Mouse (Mus musculus) heart, embryonic 12.5 days (tissue): Measurements from ENCODE around the gene Rpl35. TPM values are rescaled to one million over a fixed set of nuclear protein-coding genes. Genes with fewer than 3 reads are reported as not detected.

Experiments
- ATAC-seq: fragments of 200-750 bp; cut with Nextera tagmentation; 2 replicates; pipeline ENCODE4 v1.8.0; 2017; ENCODE audit warnings: moderate TSS enrichment, moderate library complexity; ENCODE audit not compliant: insufficient number of reproducible peaks, low FRiP score
- H3K27ac ChIP-seq: fragments of 300-500 bp; sonication (generic); 2 replicates; pipeline ENCODE4 v1.5.1; 2016; ENCODE audit warnings: mild to moderate bottlenecking, moderate library complexity; ENCODE audit not compliant: poor library complexity, severe bottlenecking
- H3K27me3 ChIP-seq: fragments of 300-500 bp; sonication (generic); replicated peaks from 2 replicates; pipeline ENCODE4 v1.6.1; 2016; ENCODE audit warnings: mild to moderate bottlenecking, moderate library complexity
- H3K36me3 ChIP-seq: fragments of 300-500 bp; sonication (generic); 2 replicates; pipeline ENCODE4 v1.6.1; 2016; ENCODE audit warnings: mild to moderate bottlenecking, moderate library complexity
- H3K4me1 ChIP-seq: fragments of 300-500 bp; sonication (generic); replicated peaks from 2 replicates; pipeline ENCODE4 v1.6.1; 2016; ENCODE audit warnings: mild to moderate bottlenecking
- H3K4me2 ChIP-seq: fragments of 300-500 bp; sonication (generic); 2 replicates; pipeline ENCODE4 v1.6.1; 2016; ENCODE audit warnings: mild to moderate bottlenecking, moderate library complexity
- H3K4me3 ChIP-seq: fragments of 300-500 bp; sonication (generic); 2 replicates; pipeline ENCODE4 v1.5.1; 2016; ENCODE audit warnings: mild to moderate bottlenecking
- H3K9ac ChIP-seq: fragments of 300-500 bp; sonication (generic); 2 replicates; pipeline ENCODE4 v1.6.1; 2016; ENCODE audit warnings: mild to moderate bottlenecking, moderate library complexity
- H3K9me3 ChIP-seq: fragments of 300-500 bp; sonication (generic); replicated peaks from 2 replicates; pipeline ENCODE4 v1.6.1; 2016; ENCODE audit warnings: mild to moderate bottlenecking, moderate library complexity
- WGBS: fragments of 180-500 bp; shearing (Covaris S2); methylation state at CpG from one replicate; pipeline ENCODE4 v1.1.7; 2016; 5-methylcytosine and 5-hydroxymethylcytosine counted together
- polyA plus RNA-seq: library from polyadenylated mRNA; unstranded; fragments of >200 nt; fragmentation: Nextera tagmentation; extraction: Ambion mirVana; gene quantifications from 2 replicates; pipeline ENCODE4 v1.2.1, GENCODE M21; 2016

Gene Rpl35
- polyA plus RNA-seq, 1 experiment from 2014 or later: 733 TPM

- H3K36me3 ChIP-seq: peaks cover 32% of the 10 kb centered on the region
- 0 out of 2 replicates have a peak within 1 kb of the TSS, but pooled peaks have one; percentile 28 for H3K27ac ChIP-seq
- H3K9ac ChIP-seq: peak within 1 kb of the TSS; percentile 71
- peak; percentile 89 for ATAC-seq
- peak within 1 kb of the TSS; percentile 50 for H3K4me3 ChIP-seq
- H3K27me3 ChIP-seq: no peaks in the 10 kb centered on the region
- peaks cover 21% of the 10 kb centered on the region for H3K4me1 ChIP-seq
- 11% methylated on average over 33 of the region's 33 CpGs for WGBS
- H3K9me3 ChIP-seq: no peaks in the 10 kb centered on the region
- peak within 1 kb of the TSS; percentile 73 for H3K4me2 ChIP-seq
Observed at GRCm38 (mm10) chr2:38997386-38998374, 7.7 kb downstream of the Rpl35 start, which contains the start of gene Wdr38. Gene Wdr38 (plus strand): TSS chr2:38997476.

- no peaks in the 10 kb centered on the region for H3K27me3 ChIP-seq
- ATAC-seq: no peak
- 63% methylated on average over 4 of the region's 4 CpGs for WGBS
- no peak overlapping the region for H3K4me2 ChIP-seq
- no peaks in the 10 kb centered on the region for H3K9me3 ChIP-seq
- no peak overlapping the region for H3K9ac ChIP-seq
- H3K4me1 ChIP-seq: peaks cover 4% of the 10 kb centered on the region; the same call in 1 of the 2 replicates
- no peaks in the 10 kb centered on the region for H3K36me3 ChIP-seq
- H3K27ac ChIP-seq: no peak overlapping the region
- H3K4me3 ChIP-seq: no peak overlapping the region
Observed at GRCm38 (mm10) chr2:38992452-38992851, 13.0 kb downstream of the Rpl35 start.

- WGBS: 52% methylated on average over 4 of the region's 4 CpGs
- no peak for ATAC-seq
- H3K4me2 ChIP-seq: no peak overlapping the region
Observed at GRCm38 (mm10) chr2:38992004-38992403, 13.4 kb downstream of the Rpl35 start.

DNA sequence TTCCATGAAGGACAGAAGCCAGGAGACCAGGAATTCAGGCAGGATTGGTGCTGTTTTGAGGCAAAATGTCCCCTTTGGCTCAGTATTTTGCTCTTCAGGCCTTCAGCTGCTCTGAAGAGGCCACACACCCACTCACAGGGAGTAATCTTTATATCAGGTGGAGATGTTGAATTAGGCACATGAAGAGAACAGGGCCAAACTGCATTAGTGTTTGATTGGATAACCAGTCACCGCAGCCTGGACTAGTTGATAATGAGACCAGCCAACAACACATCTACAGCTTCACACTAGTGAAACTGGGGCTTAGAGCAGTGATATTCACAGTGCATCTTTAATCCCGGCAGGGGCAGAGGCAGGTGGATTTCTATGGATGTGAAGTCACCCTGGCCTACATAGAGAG is 16.5 kb downstream of the Rpl35 start:
- no peaks in the 10 kb centered on the region for H3K4me1 ChIP-seq
- no peak overlapping the region for H3K27ac ChIP-seq
- 84% methylated on average over 2 of the region's 2 CpGs for WGBS
- no peaks in the 10 kb centered on the region for H3K27me3 ChIP-seq
- H3K9me3 ChIP-seq: peaks cover 2% of the 10 kb centered on the region; the same call in 1 of the 2 replicates
- H3K4me2 ChIP-seq: no peak overlapping the region
- no peak overlapping the region for H3K9ac ChIP-seq
- no peak for ATAC-seq
- H3K4me3 ChIP-seq: no peak overlapping the region
- no peaks in the 10 kb centered on the region for H3K36me3 ChIP-seq

More at GRCm38 (mm10) chr2:38992004-38992403, 13.4 kb downstream of the Rpl35 start:
- no peaks in the 10 kb centered on the region for H3K4me1 ChIP-seq
- H3K27ac ChIP-seq: no peak overlapping the region
- no peak overlapping the region for H3K9ac ChIP-seq
- no peaks in the 10 kb centered on the region for H3K36me3 ChIP-seq
- H3K4me3 ChIP-seq: no peak overlapping the region
- H3K27me3 ChIP-seq: no peaks in the 10 kb centered on the region
- H3K9me3 ChIP-seq: no peaks in the 10 kb centered on the region

GRCm38 (mm10) chr2:38987803-38988510 is 17.5 kb downstream of the Rpl35 start:
- WGBS: 76% methylated on average over 6 of the region's 6 CpGs
- Histone ChIP-seq H3K4me1 (no peaks in the 10 kb centered on the region), H3K27ac (no peak overlapping the region), H3K4me2 (no peak overlapping the region), H3K9ac (no peak overlapping the region), H3K36me3 (no peaks in the 10 kb centered on the region), H3K9me3 (peaks cover 6% of the 10 kb centered on the region; the same call in 1 of the 2 replicates), H3K4me3 (no peak overlapping the region), H3K27me3 (no peaks in the 10 kb centered on the region)
- no peak for ATAC-seq

GRCm38 (mm10) chr2:38987371-38987770 is 18.1 kb downstream of the Rpl35 start:
- Histone ChIP-seq H3K4me2 (no peak overlapping the region), H3K27me3 (no peaks in the 10 kb centered on the region), H3K36me3 (no peaks in the 10 kb centered on the region), H3K27ac (no peak overlapping the region), H3K4me3 (no peak overlapping the region), H3K4me1 (no peaks in the 10 kb centered on the region), H3K9me3 (peaks cover 6% of the 10 kb centered on the region; the same call in 1 of the 2 replicates), H3K9ac (no peak overlapping the region)
- no peak; the same call in 1 of the 2 replicates for ATAC-seq
- 55% methylated on average over 1 of the region's 1 CpGs for whole genome bisulfite sequencing

GRCm38 (mm10) chr2:38986580-38986979 is 18.8 kb downstream of the Rpl35 start:
- Histone ChIP-seq H3K9me3 (peaks cover 6% of the 10 kb centered on the region; the same call in 1 of the 2 replicates), H3K27me3 (no peaks in the 10 kb centered on the region), H3K36me3 (no peaks in the 10 kb centered on the region), H3K4me2 (no peak overlapping the region), H3K4me1 (no peaks in the 10 kb centered on the region), H3K9ac (no peak overlapping the region), H3K27ac (no peak overlapping the region), H3K4me3 (no peak overlapping the region)
- 79% methylated on average over 3 of the region's 3 CpGs for WGBS
- no peak for ATAC-seq

DNA sequence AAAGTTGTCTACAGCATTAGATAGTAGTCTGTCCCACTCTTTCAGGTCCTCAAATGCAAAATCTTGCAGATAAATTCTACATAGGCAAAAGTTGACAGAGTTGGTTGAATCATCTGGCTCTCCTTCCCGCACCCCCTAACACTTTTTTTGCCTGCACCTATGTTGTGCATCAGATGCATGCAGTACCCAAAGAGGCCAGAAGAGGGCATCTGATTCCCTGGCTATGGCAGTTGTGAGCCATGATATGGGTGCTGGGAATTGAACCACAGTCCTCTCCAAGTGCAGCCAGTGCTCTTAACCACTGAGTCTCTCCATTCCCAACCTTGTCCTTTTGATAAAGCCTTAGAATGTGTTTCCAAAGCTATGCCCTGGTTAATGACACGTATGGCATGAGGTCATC is 22.0 kb downstream of the Rpl35 start:
- no peaks in the 10 kb centered on the region for H3K4me1 ChIP-seq
- 90% methylated on average over 2 of the region's 2 CpGs for WGBS
- H3K9ac ChIP-seq: no peak overlapping the region
- H3K4me3 ChIP-seq: no peak overlapping the region
- H3K36me3 ChIP-seq: no peaks in the 10 kb centered on the region
- no peak overlapping the region for H3K27ac ChIP-seq
- ATAC-seq: no peak; the same call in 1 of the 2 replicates
- no peak overlapping the region for H3K4me2 ChIP-seq
- H3K27me3 ChIP-seq: 0 out of 2 replicates have a peak, but pooled peaks cover 4% of the 10 kb centered on the region
- peaks cover 6% of the 10 kb centered on the region; the same call in 1 of the 2 replicates for H3K9me3 ChIP-seq

- no peak overlapping the region for H3K4me2 ChIP-seq
- H3K4me1 ChIP-seq: 0 out of 2 replicates have a peak, but pooled peaks cover 3% of the 10 kb centered on the region
- no peak overlapping the region for H3K4me3 ChIP-seq
- no peak overlapping the region for H3K27ac ChIP-seq
- no peaks in the 10 kb centered on the region for H3K9me3 ChIP-seq
- H3K27me3 ChIP-seq: 0 out of 2 replicates have a peak, but pooled peaks cover 8% of the 10 kb centered on the region
- ATAC-seq: no peak
- H3K9ac ChIP-seq: no peak overlapping the region
- WGBS: 61% methylated on average over 4 of the region's 4 CpGs
- H3K36me3 ChIP-seq: no peaks in the 10 kb centered on the region
Observed at GRCm38 (mm10) chr2:38977837-38978236, 27.6 kb downstream of the Rpl35 start.

DNA sequence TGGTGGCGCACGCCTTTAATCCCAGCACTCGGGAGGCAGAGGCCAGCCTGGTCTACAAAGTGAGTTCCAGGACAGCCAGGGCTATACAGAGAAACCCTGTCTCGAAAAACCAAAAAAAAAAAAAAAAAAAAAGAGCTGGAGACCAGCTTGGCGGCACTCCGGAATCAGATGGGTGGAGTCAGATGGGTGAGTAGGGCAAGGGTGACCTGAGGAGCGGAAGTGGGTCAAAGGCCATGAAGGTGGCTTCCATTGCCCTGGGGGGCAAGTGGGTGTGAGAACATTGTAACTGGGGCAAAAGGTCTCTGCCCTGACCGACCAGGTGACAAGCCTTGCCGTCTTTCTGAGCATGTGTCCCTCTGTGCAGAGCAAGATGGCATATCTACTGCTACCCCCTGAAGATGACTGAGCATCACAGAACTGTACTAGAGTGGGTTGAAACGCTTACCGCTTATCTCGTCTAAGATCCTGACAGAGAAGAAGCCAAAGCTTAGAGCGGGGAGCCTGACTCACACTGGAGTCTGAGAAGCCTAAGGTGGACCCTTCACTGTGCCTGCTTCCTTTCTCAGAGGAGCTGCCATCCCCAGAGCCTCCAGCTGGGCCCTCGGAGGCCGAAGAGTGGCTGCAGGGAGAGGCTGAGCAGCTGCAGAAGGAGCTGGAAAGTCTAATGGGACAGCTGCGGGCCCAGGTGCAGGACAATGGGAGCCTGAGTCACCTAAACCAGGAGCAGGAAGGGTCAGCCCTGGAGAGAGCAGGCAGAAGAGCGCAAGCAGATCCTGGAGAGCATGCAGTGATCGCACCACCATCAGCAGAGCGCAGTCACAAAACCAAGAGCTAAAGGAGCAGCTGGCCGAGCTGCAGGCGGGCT is 29.3 kb downstream of the Rpl35 start:
- no peaks in the 10 kb centered on the region for H3K9me3 ChIP-seq
- WGBS: 70% methylated on average over 21 of the region's 21 CpGs
- H3K27ac ChIP-seq: no peak overlapping the region
- H3K4me2 ChIP-seq: no peak overlapping the region
- 0 out of 2 replicates have a peak, but pooled peaks cover 8% of the 10 kb centered on the region for H3K27me3 ChIP-seq
- no peak overlapping the region for H3K4me3 ChIP-seq
- no peaks in the 10 kb centered on the region for H3K36me3 ChIP-seq
- 0 out of 2 replicates have a peak, but pooled peaks cover 3% of the 10 kb centered on the region for H3K4me1 ChIP-seq
- H3K9ac ChIP-seq: no peak overlapping the region
- ATAC-seq: no peak; the same call in 1 of the 2 replicates
